Mouse (Mus musculus) intestine, embryonic 15.5 days (tissue): ENCODE measurements around the gene Zfp791. TPM values are rescaled to one million over a fixed set of nuclear protein-coding genes. Genes with fewer than 3 reads are reported as not detected.
A peak's percentile ranks its signal among the peaks of the same experiment; 100 is the strongest.
"Not testable (repeated sequence)": the region's sequence is repeated elsewhere in the genome, so short reads cannot be mapped to it uniquely, and the experiment has no call there.

Experiments used
- ATAC-seq: fragments of 200-750 bp; cut with Nextera tagmentation; 2 replicates; pipeline ENCODE4 v1.8.0; 2017; ENCODE audit warnings: moderate TSS enrichment, moderate library complexity
- H3K27ac ChIP-seq: fragments of 300-500 bp; sonication (generic); 2 replicates; pipeline ENCODE4 v1.5.1; 2015; ENCODE audit warnings: mild to moderate bottlenecking, inconsistent platforms
- H3K27me3 ChIP-seq: fragments of 300-500 bp; sonication (generic); replicated peaks from 2 replicates; pipeline ENCODE4 v1.6.1; 2015; ENCODE audit warnings: inconsistent platforms
- H3K36me3 ChIP-seq: fragments of 300-500 bp; sonication (generic); 2 replicates; pipeline ENCODE4 v1.6.1; 2015; ENCODE audit warnings: inconsistent platforms
- H3K4me1 ChIP-seq: fragments of 300-500 bp; sonication (generic); replicated peaks from 2 replicates; pipeline ENCODE4 v1.6.1; 2015; ENCODE audit warnings: inconsistent platforms
- H3K4me2 ChIP-seq: fragments of 300-500 bp; sonication (generic); replicated peaks from 2 replicates; pipeline ENCODE4 v1.6.1; 2015; ENCODE audit warnings: mild to moderate bottlenecking, inconsistent platforms
- H3K4me3 ChIP-seq: fragments of 300-500 bp; sonication (generic); replicated peaks from 2 replicates; pipeline ENCODE4 v1.5.1; 2015; ENCODE audit warnings: inconsistent platforms
- H3K9ac ChIP-seq: fragments of 300-500 bp; sonication (generic); 2 replicates; pipeline ENCODE4 v1.6.1; 2015; ENCODE audit warnings: inconsistent platforms
- H3K9me3 ChIP-seq: fragments of 300-500 bp; sonication (generic); 2 replicates; pipeline ENCODE4 v1.6.1; 2016; ENCODE audit warnings: inconsistent platforms
- WGBS: fragments of 180-500 bp; shearing (Covaris S2); methylation state at CpG from one replicate; pipeline ENCODE4 v1.1.7; 2015; 5-methylcytosine and 5-hydroxymethylcytosine counted together
- polyA plus RNA-seq: library from polyadenylated mRNA; unstranded; fragments of >200 nt; fragmentation: Nextera tagmentation; extraction: Ambion mirVana; gene quantifications from 2 replicates; pipeline ENCODE4 v1.2.1, GENCODE M21; 2015

Gene Zfp791
- polyA plus RNA-seq, 1 experiment from 2014 or later = 2.7 TPM

DNA sequence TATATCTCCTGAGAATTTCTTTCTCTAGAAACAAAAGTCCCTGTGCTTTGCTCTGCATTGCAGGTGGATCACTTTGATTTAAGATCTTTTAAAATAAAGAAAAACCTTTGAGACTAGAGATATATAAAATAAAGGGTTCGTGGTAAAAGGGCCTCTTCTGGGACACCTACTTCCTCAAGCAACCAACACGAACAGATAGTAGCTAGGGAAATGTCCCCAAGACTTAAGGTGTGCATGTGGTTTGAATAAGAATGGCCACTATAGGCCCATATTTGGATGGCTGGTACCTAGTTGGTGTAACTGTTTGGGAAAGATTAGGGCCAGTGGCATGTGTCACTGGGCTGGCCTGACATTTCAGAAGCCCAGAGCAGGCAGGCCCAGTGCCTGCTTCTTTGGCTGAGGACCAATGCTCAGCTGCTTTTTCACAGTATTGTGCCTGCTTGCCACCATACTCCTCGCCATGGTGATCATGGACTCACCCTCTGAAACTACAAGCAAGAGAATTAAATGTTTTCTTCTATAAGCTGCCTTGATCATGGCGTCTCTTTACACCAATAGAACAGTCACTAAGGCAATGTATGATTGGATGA lies 22.7 kb downstream of the Zfp791 start:
- ATAC-seq = no peak
- Histone ChIP-seq H3K4me1 (no peaks in the 10 kb centered on the region), H3K9me3 (no peaks in the 10 kb centered on the region), H3K36me3 (peaks cover 19% of the 10 kb centered on the region), H3K27me3 (no peaks in the 10 kb centered on the region), H3K27ac (no peak overlapping the region), H3K4me3 (no peak overlapping the region), H3K9ac (no peak overlapping the region), H3K4me2 (no peak overlapping the region)
- 85% methylated on average over 4 of the region's 4 CpGs for WGBS

DNA sequence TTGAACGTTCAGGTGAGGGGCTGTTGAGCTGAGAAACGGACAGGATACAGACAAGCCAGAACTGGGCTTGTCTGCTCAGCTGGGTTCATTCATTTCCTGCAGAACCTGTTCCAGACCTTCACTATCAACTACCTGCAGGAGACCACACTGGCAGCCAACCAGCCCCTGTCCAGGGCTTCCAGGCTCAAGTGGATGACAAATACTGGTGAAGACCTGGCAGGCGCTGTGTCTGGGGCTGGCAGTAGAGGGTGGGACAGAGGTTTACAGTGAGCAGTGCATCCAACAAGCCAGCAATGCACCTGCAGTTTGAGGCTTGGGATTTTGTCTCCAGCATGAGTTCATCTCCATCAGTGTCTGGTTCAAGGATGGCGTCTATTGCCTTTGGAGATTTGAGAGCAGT lies 26.0 kb downstream of the Zfp791 start:
- 85% methylated on average over 4 of the region's 4 CpGs for WGBS
- peaks cover 22% of the 10 kb centered on the region for H3K36me3 ChIP-seq
- ATAC-seq = no peak
- H3K9me3 ChIP-seq = no peaks in the 10 kb centered on the region
- no peak overlapping the region for H3K9ac ChIP-seq
- H3K4me2 ChIP-seq = no peak overlapping the region
- no peak overlapping the region for H3K27ac ChIP-seq
- no peaks in the 10 kb centered on the region for H3K4me1 ChIP-seq
- H3K27me3 ChIP-seq = no peaks in the 10 kb centered on the region
- no peak overlapping the region for H3K4me3 ChIP-seq

DNA sequence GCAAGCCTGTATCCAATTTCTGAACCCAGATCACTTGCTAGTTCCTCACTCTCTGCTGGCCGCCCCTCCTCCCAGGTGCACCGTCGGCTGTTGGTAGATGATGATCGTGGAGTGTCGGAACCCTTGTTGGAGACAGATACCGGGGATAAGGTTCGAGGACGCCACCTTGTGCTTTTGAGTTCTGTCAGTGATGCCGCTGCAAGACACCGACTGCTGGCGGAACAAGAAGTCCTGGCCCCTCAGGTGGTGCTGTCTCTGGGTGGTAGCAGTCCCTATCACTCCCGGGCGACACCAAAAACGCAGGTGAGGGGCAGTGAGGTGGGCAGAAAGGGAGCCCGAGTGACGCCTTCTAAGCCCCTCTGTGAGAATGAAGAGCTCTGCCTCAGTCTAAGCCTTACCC lies 26.7 kb downstream of the Zfp791 start:
- H3K4me1 ChIP-seq = no peaks in the 10 kb centered on the region
- no peak overlapping the region for H3K4me3 ChIP-seq
- ATAC-seq = no peak
- no peak overlapping the region for H3K27ac ChIP-seq
- no peak overlapping the region for H3K4me2 ChIP-seq
- WGBS = 89% methylated on average over 16 of the region's 16 CpGs
- H3K9ac ChIP-seq = no peak overlapping the region
- peaks cover 22% of the 10 kb centered on the region for H3K36me3 ChIP-seq
- H3K27me3 ChIP-seq = no peaks in the 10 kb centered on the region
- H3K9me3 ChIP-seq = no peaks in the 10 kb centered on the region

DNA sequence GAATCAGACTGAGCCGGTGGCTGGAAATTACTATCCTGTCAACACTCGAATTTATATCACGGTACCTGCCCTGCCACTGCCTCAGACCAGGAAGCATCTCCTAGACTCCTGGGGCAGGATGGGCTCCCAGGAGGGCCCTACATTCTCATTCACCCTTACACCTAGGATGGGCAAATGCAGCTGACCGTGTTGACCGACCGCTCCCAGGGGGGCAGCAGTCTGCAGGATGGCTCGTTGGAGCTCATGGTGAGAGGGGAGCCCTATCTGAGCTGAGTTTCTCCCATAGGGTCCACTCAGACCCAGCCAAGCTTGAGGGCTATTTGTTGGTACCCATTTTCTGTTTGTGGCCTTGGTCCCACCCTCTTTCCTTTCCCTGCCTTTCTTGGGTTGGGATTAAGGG lies 27.3 kb downstream of the Zfp791 start:
- Histone ChIP-seq H3K27ac (no peak overlapping the region), H3K4me1 (no peaks in the 10 kb centered on the region), H3K4me2 (no peak overlapping the region), H3K4me3 (no peak overlapping the region), H3K9ac (no peak overlapping the region), H3K27me3 (no peaks in the 10 kb centered on the region), H3K9me3 (no peaks in the 10 kb centered on the region), H3K36me3 (peaks cover 22% of the 10 kb centered on the region)
- no peak for ATAC-seq
- WGBS = 90% methylated on average over 7 of the region's 7 CpGs

DNA sequence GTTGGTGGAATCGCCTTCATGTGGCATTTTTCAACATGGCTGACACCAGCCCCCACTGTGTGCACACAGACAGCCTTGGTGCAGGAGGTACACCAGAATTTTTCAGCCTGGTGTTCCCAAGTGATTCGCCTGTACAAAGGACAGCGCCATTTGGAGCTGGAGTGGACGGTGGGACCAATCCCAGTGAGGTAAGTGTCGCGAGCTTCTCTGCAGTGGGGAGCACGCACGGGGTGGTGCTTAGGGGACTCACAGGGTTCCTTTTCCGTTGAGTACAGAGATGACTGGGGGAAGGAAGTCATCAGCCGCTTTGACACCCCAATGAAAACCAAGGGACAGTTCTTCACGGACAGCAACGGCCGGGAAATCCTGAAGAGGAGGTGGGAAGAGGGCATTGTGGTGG lies 27.8 kb downstream of the Zfp791 start:
- no peak overlapping the region for H3K27ac ChIP-seq
- no peaks in the 10 kb centered on the region for H3K27me3 ChIP-seq
- no peak overlapping the region for H3K4me2 ChIP-seq
- H3K9ac ChIP-seq = no peak overlapping the region
- no peak overlapping the region for H3K4me3 ChIP-seq
- no peak for ATAC-seq
- no peaks in the 10 kb centered on the region for H3K9me3 ChIP-seq
- no peaks in the 10 kb centered on the region for H3K4me1 ChIP-seq
- WGBS = 91% methylated on average over 13 of the region's 13 CpGs
- peaks cover 22% of the 10 kb centered on the region for H3K36me3 ChIP-seq

DNA sequence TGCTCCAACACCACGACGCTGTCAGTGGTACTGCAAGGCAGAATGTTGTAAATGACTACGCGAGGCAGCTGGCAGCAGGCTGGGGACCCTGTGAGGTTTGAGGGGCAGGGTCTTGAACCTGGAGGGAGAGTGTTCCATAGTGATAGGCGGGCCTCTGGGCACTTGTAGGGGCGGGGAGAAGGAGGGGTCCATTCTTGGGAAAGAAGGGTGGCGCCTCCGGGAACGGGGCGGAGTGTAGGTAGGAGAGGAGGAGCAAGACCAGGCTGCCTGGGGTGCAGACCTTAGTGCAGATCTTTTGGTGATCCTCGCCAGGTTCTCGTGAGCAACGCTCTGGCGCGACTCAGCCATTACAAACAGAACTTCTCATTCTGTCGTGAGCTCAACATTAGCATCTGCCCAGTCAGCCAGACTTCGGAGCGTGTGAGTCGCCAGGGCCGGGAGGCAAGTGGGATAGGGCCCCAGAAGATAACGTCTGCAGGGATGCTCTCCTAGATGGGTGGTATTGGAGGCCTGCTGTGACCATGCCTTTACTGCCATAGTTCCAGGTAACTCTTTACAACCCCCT lies 31.3 kb downstream of the Zfp791 start:
- peaks cover 33% of the 10 kb centered on the region for H3K36me3 ChIP-seq
- no peaks in the 10 kb centered on the region for H3K9me3 ChIP-seq
- no peak overlapping the region for H3K27ac ChIP-seq
- no peaks in the 10 kb centered on the region for H3K27me3 ChIP-seq
- no peak overlapping the region for H3K4me3 ChIP-seq
- no peaks in the 10 kb centered on the region for H3K4me1 ChIP-seq
- 38% methylated on average over 21 of the region's 21 CpGs for WGBS
- H3K9ac ChIP-seq = no peak overlapping the region
- ATAC-seq = no peak
- no peak overlapping the region for H3K4me2 ChIP-seq

DNA sequence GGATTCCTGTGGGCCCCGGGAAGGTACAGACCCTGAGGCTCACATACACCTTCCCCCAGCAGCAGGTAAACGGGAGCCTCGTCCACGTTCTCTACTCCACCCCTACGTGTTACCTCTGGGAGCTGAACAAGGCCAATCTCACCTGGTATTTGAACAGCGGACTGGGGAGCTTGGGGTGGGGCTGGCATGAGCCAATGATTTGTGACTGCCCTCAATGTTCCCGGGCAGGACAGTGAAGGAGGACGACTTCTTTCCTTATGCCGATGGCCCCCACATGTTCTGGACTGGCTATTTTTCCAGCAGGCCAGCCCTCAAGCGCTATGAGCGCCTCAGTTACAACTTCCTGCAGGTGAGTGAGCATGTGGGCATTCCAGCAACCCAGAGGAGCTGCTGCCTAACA lies 32.0 kb downstream of the Zfp791 start:
- H3K27me3 ChIP-seq = no peaks in the 10 kb centered on the region
- H3K4me2 ChIP-seq = no peak overlapping the region
- no peak for ATAC-seq
- H3K36me3 ChIP-seq = peaks cover 29% of the 10 kb centered on the region
- no peaks in the 10 kb centered on the region for H3K4me1 ChIP-seq
- no peak overlapping the region for H3K27ac ChIP-seq
- no peaks in the 10 kb centered on the region for H3K9me3 ChIP-seq
- 86% methylated on average over 11 of the region's 11 CpGs for WGBS
- H3K9ac ChIP-seq = no peak overlapping the region
- H3K4me3 ChIP-seq = no peak overlapping the region

DNA sequence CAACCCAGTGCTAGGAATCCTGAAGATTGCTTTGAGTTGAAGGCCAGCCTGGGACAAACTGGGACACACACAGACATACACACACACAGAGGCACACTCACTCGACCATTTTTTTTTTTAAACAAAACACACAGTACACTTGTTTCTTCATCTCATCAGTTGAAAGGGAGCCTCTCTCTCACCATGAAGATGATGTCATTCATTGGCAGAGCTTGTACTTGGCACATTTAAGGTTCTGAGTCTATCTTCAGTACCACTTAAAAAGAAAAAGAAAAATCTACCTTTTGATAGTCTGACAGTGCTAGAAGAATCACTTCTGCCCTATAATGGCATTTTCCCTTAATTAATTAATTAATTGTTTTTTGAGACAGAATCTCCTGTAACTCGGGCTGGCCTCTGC lies 34.1 kb downstream of the Zfp791 start:
- H3K4me2 ChIP-seq = no peak overlapping the region
- WGBS = 73% methylated on average over 2 of the region's 2 CpGs
- no peak overlapping the region for H3K27ac ChIP-seq
- no peaks in the 10 kb centered on the region for H3K27me3 ChIP-seq
- peaks cover 6% of the 10 kb centered on the region for H3K4me1 ChIP-seq
- no peak for ATAC-seq
- peaks cover 21% of the 10 kb centered on the region for H3K36me3 ChIP-seq
- no peak overlapping the region for H3K9ac ChIP-seq
- no peaks in the 10 kb centered on the region for H3K9me3 ChIP-seq
- H3K4me3 ChIP-seq = no peak overlapping the region

DNA sequence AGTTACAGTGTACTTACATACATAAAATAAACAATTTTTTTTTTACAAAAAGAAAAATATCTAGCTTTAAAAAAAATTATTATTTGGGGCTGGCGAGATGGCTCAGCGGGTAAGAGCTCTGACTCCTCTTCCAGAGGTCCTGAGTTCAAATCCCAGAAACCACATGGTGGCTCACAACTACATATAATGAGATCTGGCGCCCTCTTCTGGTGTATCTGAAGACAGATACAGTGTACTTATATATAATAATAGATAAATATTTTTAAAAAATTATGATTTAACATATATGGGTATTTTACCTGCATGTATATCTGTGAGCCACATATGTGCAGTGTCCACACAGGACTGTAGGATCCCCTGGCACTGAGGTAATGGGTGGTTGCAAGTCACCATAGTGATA lies 36.7 kb downstream of the Zfp791 start:
- Histone ChIP-seq H3K9ac (no peak overlapping the region), H3K4me3 (no peak overlapping the region), H3K27ac (no peak overlapping the region), H3K4me1 (peaks cover 19% of the 10 kb centered on the region), H3K27me3 (no peaks in the 10 kb centered on the region), H3K9me3 (no peaks in the 10 kb centered on the region), H3K36me3 (peaks cover 21% of the 10 kb centered on the region), H3K4me2 (no peak overlapping the region)
- no peak for ATAC-seq
- 84% methylated on average over 3 of the region's 3 CpGs for WGBS

DNA sequence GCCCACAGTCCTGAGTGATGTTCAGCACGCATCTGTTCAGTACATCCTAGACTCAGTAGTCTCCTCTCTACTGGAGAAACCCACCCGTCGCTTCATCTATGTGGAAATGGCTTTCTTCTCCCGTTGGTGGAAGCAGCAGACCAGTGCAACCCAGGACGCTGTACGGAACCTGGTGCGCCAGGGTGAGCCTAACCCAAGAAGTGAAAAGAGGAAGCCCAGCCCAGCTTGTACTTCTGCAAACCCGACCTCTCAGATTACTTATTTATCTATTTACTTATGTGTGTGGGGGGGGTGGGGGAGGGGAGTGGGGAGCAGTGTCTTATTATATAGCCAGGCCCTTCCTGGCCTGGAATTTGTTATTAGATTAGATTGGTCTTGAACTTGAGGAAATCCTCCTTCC lies 38.3 kb downstream of the Zfp791 start:
- Histone ChIP-seq H3K9me3 (no peaks in the 10 kb centered on the region), H3K4me3 (no peak overlapping the region), H3K4me2 (peak overlapping the region; percentile 85; the same call in 1 of the 2 replicates), H3K27ac (no peak overlapping the region), H3K27me3 (no peaks in the 10 kb centered on the region), H3K9ac (no peak overlapping the region), H3K36me3 (peaks cover 21% of the 10 kb centered on the region), H3K4me1 (peaks cover 19% of the 10 kb centered on the region)
- ATAC-seq = no peak
- 85% methylated on average over 8 of the region's 8 CpGs for WGBS

DNA sequence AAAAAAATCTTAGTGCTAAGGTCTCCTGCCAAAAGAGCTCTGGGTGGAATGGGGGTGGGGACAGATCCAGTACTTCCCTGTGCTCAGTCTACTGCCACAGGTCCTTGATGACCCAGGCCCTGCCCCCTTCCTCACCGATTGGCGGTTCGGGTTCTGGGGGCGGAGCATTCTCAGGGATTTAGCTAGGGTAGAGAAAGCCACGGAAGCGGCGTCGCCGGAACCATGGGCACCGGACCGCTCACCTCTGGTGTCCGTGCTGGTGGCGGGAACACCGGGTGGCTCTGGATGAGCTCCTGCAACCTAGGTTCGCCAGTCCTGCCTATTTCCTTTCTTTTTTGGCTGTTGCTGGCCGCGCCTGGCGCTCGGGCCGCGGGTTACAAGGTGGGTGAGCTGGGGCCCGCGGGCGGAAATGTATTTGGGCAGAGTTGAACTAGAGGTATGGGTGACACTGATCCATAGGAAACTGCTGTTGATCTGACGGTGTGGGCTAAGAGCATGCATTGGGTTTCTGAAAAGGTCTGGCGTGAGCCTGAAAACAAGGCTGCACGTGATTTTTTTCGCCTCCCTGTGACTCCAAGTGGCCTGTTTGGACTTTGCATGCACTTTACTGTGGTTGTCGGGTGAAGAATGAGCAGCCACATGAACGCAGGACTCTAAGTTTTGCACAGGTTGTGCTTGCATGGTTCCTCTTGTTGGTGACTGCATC lies 39.6 kb downstream of the Zfp791 start, which contains the start of gene Man2b1:
Gene Man2b1 (plus strand): TSS at position 163 of the 706 bp plus-strand sequence.
- H3K36me3 ChIP-seq = peaks cover 24% of the 10 kb centered on the region
- H3K4me2 ChIP-seq = peak within 1 kb of the TSS; percentile 85
- no peaks in the 10 kb centered on the region for H3K27me3 ChIP-seq
- peak within 1 kb of the TSS; percentile 69 for H3K4me3 ChIP-seq
- peak; percentile 92 for ATAC-seq
- H3K9ac ChIP-seq = peak within 1 kb of the TSS; percentile 71
- peak within 1 kb of the TSS; percentile 58; the same call in 1 of the 2 replicates for H3K27ac ChIP-seq
- H3K4me1 ChIP-seq = peaks cover 19% of the 10 kb centered on the region
- H3K9me3 ChIP-seq = no peaks in the 10 kb centered on the region
- WGBS = under 1% methylated on average over 30 of the region's 30 CpGs

DNA sequence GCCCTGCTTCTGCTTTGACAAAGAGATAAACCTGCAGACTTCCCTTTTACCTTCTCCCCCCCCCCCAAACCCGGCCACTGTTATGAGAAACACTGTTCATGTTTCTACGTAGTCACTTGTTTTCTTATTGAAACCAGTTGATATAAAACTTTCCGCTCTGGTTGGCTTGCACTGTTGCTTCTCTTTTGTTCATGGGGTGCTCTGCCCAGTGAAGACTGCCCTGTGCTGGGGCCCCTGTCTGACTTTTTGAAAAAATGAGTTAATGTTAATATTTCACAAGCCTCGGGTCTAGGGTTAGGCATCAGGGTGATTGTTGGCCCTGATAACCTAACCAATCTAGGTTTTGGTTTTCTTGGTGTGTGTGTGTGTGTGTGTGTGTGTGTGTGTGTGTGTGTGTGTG lies 40.7 kb downstream of the Zfp791 start:
- WGBS = 84% methylated on average over 4 of the region's 4 CpGs
- not testable (repeated sequence) for H3K27ac ChIP-seq, H3K9me3 ChIP-seq, H3K4me2 ChIP-seq, H3K4me3 ChIP-seq, ATAC-seq, H3K9ac ChIP-seq, H3K27me3 ChIP-seq
- Histone ChIP-seq H3K36me3 (peaks cover 14% of the 10 kb centered on the region), H3K4me1 (peaks cover 19% of the 10 kb centered on the region)

DNA sequence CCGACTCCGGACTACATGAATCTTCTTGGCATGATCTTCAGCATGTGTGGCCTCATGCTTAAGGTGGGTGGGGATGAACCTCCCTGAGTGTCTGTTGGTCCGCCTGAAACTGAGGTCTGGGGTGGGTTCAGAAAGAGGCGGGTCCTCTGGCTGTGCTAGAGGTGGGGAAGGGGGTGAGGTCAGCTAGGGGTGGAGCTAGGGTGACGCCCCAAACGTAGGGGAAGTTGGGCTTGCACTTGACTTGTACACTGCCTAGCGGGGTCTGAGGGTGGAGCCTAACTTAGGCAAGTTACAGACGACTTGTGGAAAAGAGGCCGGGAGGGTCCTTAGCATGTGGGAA lies 41.7 kb downstream of the Zfp791 start, which contains the start of gene Wdr83:
Gene Wdr83 (minus strand): TSS at position 91 of the 340 bp plus-strand sequence.
- Histone ChIP-seq H3K4me1 (peaks cover 19% of the 10 kb centered on the region), H3K4me2 (peak within 1 kb of the TSS; percentile 94), H3K9ac (peak within 1 kb of the TSS; percentile 91), H3K4me3 (peak within 1 kb of the TSS; percentile 78), H3K27ac (peak within 1 kb of the TSS; percentile 83), H3K9me3 (no peaks in the 10 kb centered on the region), H3K27me3 (no peaks in the 10 kb centered on the region), H3K36me3 (peaks cover 7% of the 10 kb centered on the region; the same call in 1 of the 2 replicates)
- ATAC-seq = peak; percentile 69
- WGBS = 1% methylated on average over 9 of the region's 9 CpGs
